Mouse (Mus musculus): ENCODE data around the gene Ift122.

DNA sequence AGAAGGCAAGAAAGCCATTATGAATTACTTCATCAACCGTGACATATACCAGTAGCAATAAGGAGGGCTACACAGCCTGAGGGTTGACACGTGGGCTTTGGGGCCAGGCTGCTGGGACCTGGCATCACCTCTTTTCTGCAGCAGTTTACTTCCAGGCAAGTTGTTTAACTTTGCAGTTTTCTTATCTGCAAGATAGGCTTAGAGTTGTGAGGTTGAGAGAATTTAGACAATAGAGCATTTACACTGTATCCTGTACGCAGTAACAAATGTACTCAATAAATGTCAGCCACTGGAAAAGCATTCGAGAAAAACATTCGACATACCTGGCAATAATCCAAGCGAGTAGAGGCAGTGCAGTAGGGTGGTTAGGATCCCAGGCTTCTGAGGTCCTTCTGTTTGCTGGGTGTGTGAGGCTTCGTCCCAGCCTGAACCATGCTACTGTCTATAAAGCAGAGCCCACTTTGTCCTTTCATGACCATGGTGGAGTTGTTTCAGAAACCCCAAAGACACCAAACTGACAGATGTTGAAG, 6.8 kb downstream of the Ift122 start:
- no peak for TF ChIP-seq POLR2A (IDR thresholded peaks at IDR 0.05; ENCODE audit: borderline replicate concordance, control insufficient read depth, low read depth, low read length)
- TF ChIP-seq CTCF (IDR thresholded peaks at IDR 0.05; ENCODE audit: control insufficient read depth, insufficient read depth, low read length), result no peak
